Mouse (Mus musculus) intestine, embryonic 14.5 days (tissue): Measurements from ENCODE around the gene Evx2. TPM values are rescaled to one million over a fixed set of nuclear protein-coding genes. Genes with fewer than 3 reads are reported as not detected.

ENCODE experiments used
- ATAC-seq: fragments of 200-750 bp; cut with Nextera tagmentation; replicated peaks from 2 replicates; pipeline ENCODE4 v1.8.0; 2017; ENCODE audit warnings: low read depth, moderate number of reproducible peaks, moderate TSS enrichment, moderate library complexity; ENCODE audit not compliant: low FRiP score, low TSS enrichment
- DNase-seq: peaks from one replicate; pipeline ENCODE4 v3.0.0-alpha.2; 2018; ENCODE audit warnings: low spot score
- H3K27ac ChIP-seq: fragments of 300-500 bp; sonication (generic); 2 replicates; pipeline ENCODE4 v1.5.1; 2014; ENCODE audit warnings: low read depth, mild to moderate bottlenecking, control low read depth
- H3K27me3 ChIP-seq: fragments of 300-500 bp; sonication (generic); replicated peaks from 2 replicates; pipeline ENCODE4 v1.6.1; 2014; ENCODE audit warnings: low read length, control low read depth; ENCODE audit not compliant: control insufficient read depth, insufficient read depth
- H3K36me3 ChIP-seq: fragments of 300-500 bp; sonication (generic); 2 replicates; pipeline ENCODE4 v1.6.1; 2014; ENCODE audit warnings: low read length, control low read depth; ENCODE audit not compliant: control insufficient read depth, insufficient read depth
- H3K4me1 ChIP-seq: fragments of 300-500 bp; sonication (generic); replicated peaks from 2 replicates; pipeline ENCODE4 v1.6.1; 2014; ENCODE audit warnings: low read length, control low read depth, mixed read lengths; ENCODE audit not compliant: control insufficient read depth, insufficient read depth
- H3K4me2 ChIP-seq: fragments of 300-500 bp; sonication (generic); 2 replicates; pipeline ENCODE4 v1.6.1; 2014; ENCODE audit warnings: low read length
- H3K4me3 ChIP-seq: fragments of 300-500 bp; sonication (generic); 2 replicates; pipeline ENCODE4 v1.5.1; 2014; ENCODE audit warnings: low read depth, low read length, control low read depth, mixed read lengths
- H3K9ac ChIP-seq: fragments of 300-500 bp; sonication (generic); 2 replicates; pipeline ENCODE4 v1.6.1; 2014; ENCODE audit warnings: mild to moderate bottlenecking, low read length
- H3K9me3 ChIP-seq: fragments of 300-500 bp; sonication (generic); 2 replicates; pipeline ENCODE4 v1.6.1; 2016; ENCODE audit warnings: low read length, control low read depth; ENCODE audit not compliant: control insufficient read depth
- WGBS: fragments of 180-500 bp; shearing (Covaris S2); extraction: QIAGEN DNeasy Blood & Tissue Kit; methylation state at CpG from one replicate; pipeline ENCODE4 v1.1.7; 2014; 5-methylcytosine and 5-hydroxymethylcytosine counted together
- polyA plus RNA-seq: library from polyadenylated mRNA; unstranded; fragments of >200 nt; fragmentation: Nextera tagmentation; extraction: Ambion mirVana; gene quantifications from 2 replicates; pipeline ENCODE4 v1.2.1, GENCODE M21; 2014

The Evx2 gene
- polyA plus RNA-seq, 1 experiment from 2014 or later: not detected

DNA sequence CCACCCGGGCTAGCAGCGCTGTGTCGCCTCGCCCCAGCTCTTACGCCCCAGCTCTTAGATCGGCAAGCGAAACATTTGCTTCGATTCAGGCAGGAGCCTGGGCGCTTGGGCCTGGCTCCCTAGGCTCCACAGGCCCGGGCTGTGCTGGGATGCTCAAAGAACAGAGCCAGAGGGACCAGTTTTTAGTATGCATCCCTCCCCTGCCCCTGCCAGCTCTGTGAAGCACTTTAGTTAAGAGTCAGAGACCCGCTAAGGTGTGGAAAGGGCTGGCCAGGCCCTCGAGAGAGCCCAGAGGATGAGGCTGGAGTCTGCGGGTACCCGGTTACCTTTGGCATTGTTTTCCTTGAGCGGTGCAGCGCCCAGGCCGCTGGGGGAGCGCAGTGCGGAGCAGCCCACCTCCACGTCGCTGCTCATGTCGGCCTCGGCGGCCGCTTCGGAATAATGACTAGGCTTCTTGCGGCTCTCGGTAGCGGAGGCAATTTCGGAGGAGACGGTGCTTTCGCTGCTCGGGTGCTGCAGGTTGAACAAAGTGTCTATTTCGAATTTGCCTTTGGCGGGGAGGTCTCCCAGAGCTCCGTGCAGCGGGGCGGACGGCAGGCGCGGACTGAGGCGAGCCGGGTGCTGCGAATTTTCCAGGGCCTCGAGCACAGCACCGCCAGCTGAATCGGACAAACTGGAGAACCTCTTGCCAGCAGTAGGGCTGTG is 538 bp downstream of the Evx2 start:
- peak; percentile 84 for DNase-seq
- Histone ChIP-seq H3K27me3 (peaks cover 100% of the 10 kb centered on the region), H3K4me1 (peaks cover 9% of the 10 kb centered on the region), H3K9ac (0 out of 2 replicates have a peak overlapping the region, but pooled peaks have one; percentile 13), H3K36me3 (no peaks in the 10 kb centered on the region), H3K4me3 (peak overlapping the region; percentile 3; the same call in 1 of the 2 replicates), H3K9me3 (no peaks in the 10 kb centered on the region), H3K4me2 (no peak overlapping the region), H3K27ac (no peak overlapping the region)
- no peak for ATAC-seq
- WGBS: 1% methylated on average over 47 of the region's 47 CpGs

DNA sequence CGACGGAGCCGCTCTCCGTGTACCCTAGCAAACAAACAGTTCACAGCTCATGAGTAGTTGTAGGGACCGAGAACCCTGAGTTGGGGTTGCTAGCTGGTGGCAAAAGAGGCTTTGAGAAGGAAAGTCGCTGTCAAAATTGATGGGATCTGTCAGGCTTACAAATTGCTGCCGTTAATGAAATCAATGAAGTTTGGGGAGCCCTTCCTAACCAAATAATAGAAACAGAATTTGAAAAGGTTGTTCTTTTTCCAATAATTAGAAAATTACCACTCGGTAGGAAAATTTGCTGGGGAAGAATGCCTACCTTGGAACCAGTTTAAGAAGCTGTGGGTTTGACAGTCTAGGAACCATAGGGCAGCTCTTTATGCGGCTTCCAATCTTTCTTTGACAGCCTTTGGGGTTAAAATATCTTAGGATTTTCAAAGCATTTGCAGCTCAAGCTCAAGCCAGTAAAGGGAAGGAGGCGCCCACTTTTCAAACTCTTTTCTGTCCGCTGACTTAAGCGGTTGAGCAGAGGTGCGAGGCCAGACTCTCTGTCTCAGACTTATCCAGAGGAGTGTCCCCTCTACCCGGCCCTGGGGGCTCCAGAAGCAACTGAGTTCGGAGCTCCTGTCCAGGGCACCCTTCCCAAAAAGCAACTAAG is 1.2 kb downstream of the Evx2 start:
- no peak for DNase-seq
- H3K9me3 ChIP-seq: no peaks in the 10 kb centered on the region
- WGBS: 2% methylated on average over 15 of the region's 15 CpGs

GRCm38 (mm10) chr2:74657251-74658023 is 1.9 kb downstream of the Evx2 start:
- Histone ChIP-seq H3K9ac (no peak overlapping the region), H3K9me3 (no peaks in the 10 kb centered on the region), H3K4me2 (peak overlapping the region; percentile 18; the same call in 1 of the 2 replicates), H3K4me1 (peaks cover 9% of the 10 kb centered on the region), H3K27me3 (peaks cover 96% of the 10 kb centered on the region), H3K36me3 (no peaks in the 10 kb centered on the region), H3K27ac (no peak overlapping the region), H3K4me3 (peak overlapping the region; percentile 11)
- WGBS: 3% methylated on average over 62 of the region's 62 CpGs
- DNase-seq: peak; percentile 85
- ATAC-seq: no peak

More for the DNA sequence above, 1.2 kb downstream of the Evx2 start:
- H3K27me3 ChIP-seq: peaks cover 97% of the 10 kb centered on the region
- peaks cover 9% of the 10 kb centered on the region for H3K4me1 ChIP-seq
- 0 out of 2 replicates have a peak overlapping the region, but pooled peaks have one; percentile 13 for H3K9ac ChIP-seq
- no peaks in the 10 kb centered on the region for H3K36me3 ChIP-seq
- H3K4me2 ChIP-seq: peak overlapping the region; percentile 18; the same call in 1 of the 2 replicates
- H3K27ac ChIP-seq: no peak overlapping the region
- peak overlapping the region; percentile 11; the same call in 1 of the 2 replicates for H3K4me3 ChIP-seq
- no peak for ATAC-seq

GRCm38 (mm10) chr2:74656632-74657021 is 2.7 kb downstream of the Evx2 start:
- no peak overlapping the region for H3K4me3 ChIP-seq
- no peaks in the 10 kb centered on the region for H3K9me3 ChIP-seq
- no peak for ATAC-seq
- no peak overlapping the region for H3K4me2 ChIP-seq
- peaks cover 96% of the 10 kb centered on the region for H3K27me3 ChIP-seq
- peak; percentile 74 for DNase-seq
- peaks cover 9% of the 10 kb centered on the region for H3K4me1 ChIP-seq
- H3K27ac ChIP-seq: no peak overlapping the region
- no peaks in the 10 kb centered on the region for H3K36me3 ChIP-seq
- 3% methylated on average over 4 of the region's 4 CpGs for WGBS
- no peak overlapping the region for H3K9ac ChIP-seq

GRCm38 (mm10) chr2:74655821-74656631 is 3.3 kb downstream of the Evx2 start:
- peaks cover 9% of the 10 kb centered on the region for H3K4me1 ChIP-seq
- peak overlapping the region; percentile 51 for H3K4me2 ChIP-seq
- WGBS: under 1% methylated on average over 62 of the region's 69 CpGs
- H3K27ac ChIP-seq: no peak overlapping the region
- peak overlapping the region; percentile 25 for H3K4me3 ChIP-seq
- peak; percentile 78 for DNase-seq
- H3K27me3 ChIP-seq: peaks cover 96% of the 10 kb centered on the region
- H3K9ac ChIP-seq: no peak overlapping the region
- H3K9me3 ChIP-seq: no peaks in the 10 kb centered on the region
- H3K36me3 ChIP-seq: no peaks in the 10 kb centered on the region
- ATAC-seq: peak; percentile 48; the same call in 1 of the 2 replicates

DNA sequence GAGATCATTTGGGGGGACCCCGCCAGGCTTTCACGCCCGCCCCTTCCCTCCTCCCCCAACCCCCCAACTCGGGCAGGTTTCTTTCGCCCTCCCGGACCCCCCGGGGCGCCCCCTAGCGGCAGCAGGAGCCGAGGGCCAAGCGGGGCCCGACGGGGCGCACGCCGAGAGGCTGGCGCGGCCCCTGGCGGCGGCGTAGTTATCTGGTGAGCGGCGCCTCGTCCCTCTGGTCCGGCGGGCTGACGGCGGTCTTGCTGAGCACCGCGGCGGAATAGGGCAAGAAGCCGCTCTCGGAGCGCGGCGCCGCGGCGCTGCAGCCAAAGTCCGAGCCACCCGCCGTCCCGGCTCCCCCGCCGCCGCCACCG is 4.0 kb downstream of the Evx2 start:
- no peaks in the 10 kb centered on the region for H3K36me3 ChIP-seq
- ATAC-seq: no peak
- H3K27me3 ChIP-seq: peaks cover 96% of the 10 kb centered on the region
- peak; percentile 61 for DNase-seq
- WGBS: 2% methylated on average over 25 of the region's 47 CpGs
- peak overlapping the region; percentile 25 for H3K4me3 ChIP-seq
- peak overlapping the region; percentile 51 for H3K4me2 ChIP-seq
- peaks cover 9% of the 10 kb centered on the region for H3K4me1 ChIP-seq
- H3K9me3 ChIP-seq: no peaks in the 10 kb centered on the region
- no peak overlapping the region for H3K9ac ChIP-seq
- H3K27ac ChIP-seq: no peak overlapping the region

- DNase-seq (peak; percentile 59), ATAC-seq (no peak)
- WGBS: 5% methylated on average over 20 of the region's 20 CpGs
Measured at GRCm38 (mm10) chr2:74654743-74655419, 4.5 kb downstream of the Evx2 start.

More at GRCm38 (mm10) chr2:74654743-74655419, 4.5 kb downstream of the Evx2 start:
- no peak overlapping the region for H3K9ac ChIP-seq
- peaks cover 96% of the 10 kb centered on the region for H3K27me3 ChIP-seq
- H3K36me3 ChIP-seq: no peaks in the 10 kb centered on the region
- H3K4me1 ChIP-seq: peaks cover 9% of the 10 kb centered on the region
- H3K9me3 ChIP-seq: no peaks in the 10 kb centered on the region
- no peak overlapping the region for H3K27ac ChIP-seq
- H3K4me2 ChIP-seq: peak overlapping the region; percentile 51; the same call in 1 of the 2 replicates
- no peak overlapping the region for H3K4me3 ChIP-seq
